Mouse (Mus musculus): Measurements from ENCODE around the gene Map3k21. TPM values are rescaled to one million over a fixed set of nuclear protein-coding genes. Genes with fewer than 3 reads are reported as not detected.

Map3k21 gene
- polyA plus RNA-seq, 1 experiment from 2014 or later = 0.03 TPM

DNA sequence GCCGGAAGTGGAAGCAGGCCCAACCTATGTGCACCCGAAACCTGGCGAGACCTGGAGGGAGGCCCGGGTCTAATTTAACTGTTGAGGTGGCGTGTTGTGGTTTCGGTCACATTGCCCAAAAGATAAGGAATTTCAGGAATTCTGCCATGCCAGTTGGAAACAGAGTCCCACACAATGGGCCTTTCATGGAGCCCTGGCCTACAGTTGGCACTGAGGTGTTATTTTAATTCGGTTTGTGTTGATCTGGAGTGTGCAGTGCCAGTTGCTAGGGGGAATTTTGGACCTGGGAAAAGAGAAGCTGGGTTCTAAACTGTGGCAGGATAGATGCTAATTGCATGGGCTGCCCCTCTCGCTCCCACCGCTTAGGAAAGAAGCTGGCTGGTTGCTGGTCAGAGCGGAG is 10.0 kb downstream of the Map3k21 start:
- H3K4me3 ChIP-seq = no peak overlapping the region
- no peak for DNase-seq (ENCODE audit: low spot score)
- H3K36me3 ChIP-seq = no peaks in the 10 kb centered on the region
- 79% methylated on average over 10 of the region's 10 CpGs for WGBS
- peaks cover 14% of the 10 kb centered on the region for H3K27me3 ChIP-seq (ENCODE audit: insufficient read depth, poor library complexity, severe bottlenecking)
- H3K9me3 ChIP-seq = no peaks in the 10 kb centered on the region
- H3K27ac ChIP-seq = peak overlapping the region; percentile 8; the same call in 1 of the 2 replicates
- peaks cover 25% of the 10 kb centered on the region for H3K4me1 ChIP-seq (replicated peaks)

DNA sequence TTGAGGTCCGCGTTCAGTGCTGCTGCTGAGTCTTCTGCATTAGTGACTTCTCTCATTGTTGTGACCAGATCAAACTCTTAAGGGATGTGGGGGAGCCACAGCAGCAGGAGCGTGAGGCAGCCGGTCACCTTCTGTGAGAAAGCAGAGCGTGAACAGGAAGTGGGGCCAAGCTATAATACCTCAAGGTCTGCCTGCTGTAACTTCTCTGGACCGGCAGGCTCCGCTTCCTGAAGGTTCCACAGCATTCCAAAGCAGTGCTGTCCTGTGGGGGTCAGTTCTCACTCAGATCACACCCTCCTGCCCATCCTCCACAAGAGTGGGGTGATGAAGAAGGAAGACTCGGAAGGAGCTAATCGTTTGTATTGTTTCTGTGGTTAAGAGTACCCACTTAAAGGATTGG is 10.5 kb downstream of the Map3k21 start:
- 67% methylated on average over 9 of the region's 9 CpGs for WGBS
- no peak overlapping the region; the same call in 1 of the 2 replicates for H3K27ac ChIP-seq

DNA sequence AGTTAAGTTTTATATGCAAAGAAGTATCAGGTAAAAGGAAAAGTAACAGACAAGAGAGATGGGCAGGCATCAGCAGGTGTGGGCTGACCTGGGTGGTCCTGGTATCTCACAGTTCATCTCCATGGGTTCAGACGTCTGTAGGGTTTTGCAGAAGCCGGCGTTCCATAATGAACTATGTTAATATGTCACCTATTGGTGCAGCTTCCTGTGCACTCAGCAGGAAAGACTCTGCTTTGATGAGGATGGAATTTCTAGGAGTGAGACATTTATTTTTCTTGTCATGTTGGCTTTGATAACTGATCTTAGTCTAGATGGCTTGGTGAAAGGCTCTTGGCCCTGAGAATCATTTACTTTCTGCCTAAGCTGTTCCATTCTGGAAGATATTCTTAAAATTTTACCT is 12.1 kb downstream of the Map3k21 start:
- DNase-seq (ENCODE audit: low spot score) = no peak
- Histone ChIP-seq H3K4me3 (no peak overlapping the region), H3K27me3 (ENCODE audit: insufficient read depth, poor library complexity, severe bottlenecking) (peaks cover 14% of the 10 kb centered on the region), H3K4me1 (replicated peaks) (peaks cover 25% of the 10 kb centered on the region), H3K27ac (no peak overlapping the region), H3K9me3 (no peaks in the 10 kb centered on the region), H3K36me3 (no peaks in the 10 kb centered on the region)
- 65% methylated on average over 3 of the region's 3 CpGs for WGBS

More for the DNA sequence above, 10.5 kb downstream of the Map3k21 start:
- DNase-seq (ENCODE audit: low spot score) = no peak
- Histone ChIP-seq H3K9me3 (no peaks in the 10 kb centered on the region), H3K4me3 (no peak overlapping the region), H3K4me1 (replicated peaks) (peaks cover 25% of the 10 kb centered on the region), H3K36me3 (no peaks in the 10 kb centered on the region), H3K27me3 (ENCODE audit: insufficient read depth, poor library complexity, severe bottlenecking) (peaks cover 14% of the 10 kb centered on the region)

DNA sequence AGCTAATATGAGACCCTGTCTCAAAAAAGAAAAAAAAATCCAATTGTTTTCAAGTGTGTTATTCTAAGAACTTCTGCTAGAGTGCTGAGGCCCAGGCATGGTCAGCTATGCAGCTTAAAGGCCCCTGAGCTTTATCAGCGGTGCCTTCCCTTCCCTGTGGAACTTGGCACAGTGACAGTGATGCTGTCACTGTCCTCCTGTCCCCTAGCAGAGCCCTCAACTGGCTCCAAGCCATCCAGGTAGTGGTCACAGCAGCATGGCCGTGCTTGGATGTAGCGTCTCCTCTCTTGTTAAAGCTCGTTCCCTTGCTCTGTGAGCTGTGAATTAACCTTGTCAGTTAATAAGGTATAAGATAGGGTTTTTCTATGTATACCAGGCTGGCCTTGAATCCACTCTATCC is 16.4 kb downstream of the Map3k21 start:
- no peaks in the 10 kb centered on the region for H3K36me3 ChIP-seq
- H3K27ac ChIP-seq = no peak overlapping the region
- H3K4me3 ChIP-seq = no peak overlapping the region
- 90% methylated on average over 4 of the region's 4 CpGs for WGBS
- DNase-seq (ENCODE audit: low spot score) = no peak
- H3K27me3 ChIP-seq (ENCODE audit: insufficient read depth, poor library complexity, severe bottlenecking) = no peaks in the 10 kb centered on the region
- no peaks in the 10 kb centered on the region for H3K9me3 ChIP-seq
- H3K4me1 ChIP-seq (replicated peaks) = no peaks in the 10 kb centered on the region

DNA sequence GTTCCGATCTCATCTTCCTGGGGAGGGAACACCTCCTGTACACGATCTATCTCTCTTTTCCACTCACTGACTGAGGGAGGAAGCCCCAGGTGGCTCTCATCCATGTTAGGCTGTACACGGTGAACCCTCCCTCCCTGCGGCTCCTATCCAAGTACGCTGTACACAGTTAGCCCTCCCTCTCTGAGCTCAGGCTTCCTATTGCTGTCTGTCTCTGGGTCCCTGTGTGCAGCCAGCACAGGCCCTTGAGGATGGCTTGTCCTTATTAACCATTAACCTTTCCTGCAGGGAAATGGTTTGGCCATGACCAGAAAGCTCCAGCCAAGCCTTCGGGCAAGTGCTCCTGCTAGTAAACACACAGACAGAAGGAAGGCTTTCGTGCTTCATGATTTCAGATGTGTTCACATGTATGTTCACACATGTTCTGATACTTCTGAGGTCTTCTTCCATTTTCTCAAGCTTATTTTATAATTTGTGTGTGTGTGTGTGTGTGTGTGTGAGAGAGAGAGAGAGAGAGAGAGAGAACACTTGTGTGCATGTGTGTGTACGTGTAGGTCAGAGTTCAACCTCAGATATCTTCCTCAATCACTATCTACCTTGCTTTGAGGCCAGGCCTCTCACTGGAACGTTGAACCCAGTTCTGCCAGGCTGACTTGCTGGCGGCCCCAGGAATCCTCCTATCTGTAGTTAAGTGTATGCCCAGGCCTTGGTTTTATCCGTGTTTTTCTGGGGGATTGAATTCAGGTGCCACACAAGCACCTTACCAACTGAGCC is 20.2 kb downstream of the Map3k21 start:
- WGBS = 85% methylated on average over 11 of the region's 11 CpGs
- no peak for DNase-seq (ENCODE audit: low spot score)

DNA sequence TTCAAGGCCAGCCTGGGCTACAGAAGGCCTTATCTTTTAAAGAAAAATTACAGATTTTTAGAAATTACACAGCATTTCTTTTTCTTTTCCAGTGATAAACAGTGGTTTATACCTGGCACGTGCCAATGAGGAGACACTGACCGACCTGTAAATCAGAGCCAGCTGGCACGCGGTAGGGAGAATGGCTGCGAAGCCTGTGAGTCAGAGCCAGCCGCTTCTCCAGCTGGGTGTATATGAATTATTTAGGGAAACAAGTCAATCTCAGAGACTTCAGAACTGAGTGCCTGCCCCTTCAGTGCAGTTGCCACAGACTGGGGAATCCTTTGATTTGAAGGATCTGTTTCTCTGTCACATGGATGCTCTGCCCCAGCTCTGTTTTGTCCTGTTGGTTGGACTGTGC is 21.6 kb downstream of the Map3k21 start:
- WGBS = 94% methylated on average over 6 of the region's 6 CpGs
- H3K9me3 ChIP-seq = peaks cover 3% of the 10 kb centered on the region; the same call in 1 of the 2 replicates

More for the DNA sequence above, 20.2 kb downstream of the Map3k21 start:
- Histone ChIP-seq H3K4me3 (no peak overlapping the region), H3K36me3 (no peaks in the 10 kb centered on the region), H3K4me1 (replicated peaks) (no peaks in the 10 kb centered on the region), H3K27me3 (ENCODE audit: insufficient read depth, poor library complexity, severe bottlenecking) (no peaks in the 10 kb centered on the region), H3K9me3 (peaks cover 3% of the 10 kb centered on the region; the same call in 1 of the 2 replicates), H3K27ac (no peak overlapping the region)

DNA sequence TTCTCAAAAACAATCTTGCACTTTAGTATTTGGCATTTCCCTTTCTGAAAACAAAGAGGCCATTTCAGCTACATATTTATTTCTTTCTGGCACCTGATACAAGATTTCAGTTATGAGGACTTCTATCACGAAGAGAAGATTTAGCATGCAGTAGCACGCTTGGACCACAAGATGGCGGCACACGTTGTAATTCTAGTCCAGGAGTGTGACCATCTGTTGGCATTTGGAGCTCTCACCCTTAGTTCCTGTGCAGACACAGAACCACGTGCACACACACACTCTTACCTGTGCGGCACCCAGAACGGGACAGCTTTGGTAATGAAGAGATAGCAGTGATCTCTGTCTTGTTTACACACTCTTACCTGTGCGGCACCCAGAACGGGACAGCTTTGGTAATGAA is 25.4 kb downstream of the Map3k21 start:
- H3K4me3 ChIP-seq = no peak overlapping the region
- H3K4me1 ChIP-seq (replicated peaks) = no peaks in the 10 kb centered on the region
- DNase-seq (ENCODE audit: low spot score) = peak; percentile 56
- H3K36me3 ChIP-seq = no peaks in the 10 kb centered on the region
- 49% methylated on average over 9 of the region's 9 CpGs for WGBS
- H3K27me3 ChIP-seq (ENCODE audit: insufficient read depth, poor library complexity, severe bottlenecking) = no peaks in the 10 kb centered on the region
- H3K27ac ChIP-seq = no peak overlapping the region
- H3K9me3 ChIP-seq = peaks cover 3% of the 10 kb centered on the region; the same call in 1 of the 2 replicates

More for the DNA sequence above, 21.6 kb downstream of the Map3k21 start:
- Histone ChIP-seq H3K36me3 (no peaks in the 10 kb centered on the region), H3K4me3 (no peak overlapping the region), H3K27ac (no peak overlapping the region), H3K27me3 (ENCODE audit: insufficient read depth, poor library complexity, severe bottlenecking) (no peaks in the 10 kb centered on the region), H3K4me1 (replicated peaks) (no peaks in the 10 kb centered on the region)
- no peak for DNase-seq (ENCODE audit: low spot score)

DNA sequence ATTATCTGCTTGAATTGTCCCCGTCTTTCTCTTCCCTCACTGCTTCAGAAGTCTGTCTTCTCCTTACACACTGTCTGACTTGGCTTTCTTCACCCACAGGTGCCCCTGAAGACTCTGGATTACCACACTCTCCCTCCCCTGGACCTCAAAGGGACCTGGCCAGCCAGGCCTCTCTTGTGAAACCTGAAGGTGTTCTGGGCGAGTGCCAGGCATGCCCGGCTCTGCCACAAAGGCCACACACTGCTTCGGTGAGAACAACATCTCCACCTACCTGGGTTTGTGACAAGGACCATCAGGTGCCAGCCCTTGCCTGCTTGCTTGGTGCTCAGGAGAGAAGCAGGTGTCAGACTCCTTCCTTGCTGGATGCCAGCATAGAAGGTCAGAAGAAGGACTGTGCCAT is 34.3 kb downstream of the Map3k21 start:
- no peak for DNase-seq (ENCODE audit: low spot score)
- WGBS = 90% methylated on average over 4 of the region's 4 CpGs
- H3K36me3 ChIP-seq = no peaks in the 10 kb centered on the region
- H3K4me3 ChIP-seq = no peak overlapping the region
- H3K9me3 ChIP-seq = no peaks in the 10 kb centered on the region
- no peaks in the 10 kb centered on the region for H3K4me1 ChIP-seq (replicated peaks)
- H3K27ac ChIP-seq = no peak overlapping the region
- no peaks in the 10 kb centered on the region for H3K27me3 ChIP-seq (ENCODE audit: insufficient read depth, poor library complexity, severe bottlenecking)

DNA sequence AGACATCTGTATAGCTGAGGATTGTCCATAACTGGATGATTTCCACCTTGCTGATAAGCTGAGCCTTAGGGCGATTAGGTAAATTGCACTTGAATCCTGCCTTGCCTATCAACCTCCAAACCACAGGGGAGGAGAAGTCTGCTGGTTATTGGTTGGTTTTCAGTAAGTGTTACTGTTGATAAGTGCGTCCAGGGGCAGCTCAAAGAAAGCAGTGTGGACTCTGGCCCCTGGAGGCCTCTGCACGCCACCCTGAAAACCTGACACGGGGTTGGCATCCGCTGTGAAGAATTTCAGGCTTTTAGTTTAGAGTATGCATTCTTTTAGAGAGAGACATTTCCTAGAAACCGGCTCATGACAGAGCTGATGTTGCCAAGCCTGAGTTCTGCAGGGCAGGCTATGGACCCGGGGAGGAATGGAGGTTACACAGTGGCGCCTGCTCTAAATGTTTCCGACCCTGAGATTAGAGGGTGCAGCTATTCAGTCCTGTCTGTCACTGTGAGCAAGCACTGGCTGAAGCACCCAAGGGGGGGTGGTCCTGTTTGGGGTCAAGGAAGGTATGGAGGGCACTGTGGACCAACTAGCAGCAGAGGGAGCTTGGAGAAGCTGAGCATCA is 38.6 kb downstream of the Map3k21 start:
- H3K4me1 ChIP-seq (replicated peaks) = 0 out of 2 replicates have a peak, but pooled peaks cover 2% of the 10 kb centered on the region
- no peaks in the 10 kb centered on the region for H3K36me3 ChIP-seq
- H3K4me3 ChIP-seq = no peak overlapping the region
- WGBS = 88% methylated on average over 9 of the region's 9 CpGs
- H3K9me3 ChIP-seq = no peaks in the 10 kb centered on the region
- DNase-seq (ENCODE audit: low spot score) = no peak
- no peak overlapping the region for H3K27ac ChIP-seq
- peaks cover 10% of the 10 kb centered on the region for H3K27me3 ChIP-seq (ENCODE audit: insufficient read depth, poor library complexity, severe bottlenecking)

DNA sequence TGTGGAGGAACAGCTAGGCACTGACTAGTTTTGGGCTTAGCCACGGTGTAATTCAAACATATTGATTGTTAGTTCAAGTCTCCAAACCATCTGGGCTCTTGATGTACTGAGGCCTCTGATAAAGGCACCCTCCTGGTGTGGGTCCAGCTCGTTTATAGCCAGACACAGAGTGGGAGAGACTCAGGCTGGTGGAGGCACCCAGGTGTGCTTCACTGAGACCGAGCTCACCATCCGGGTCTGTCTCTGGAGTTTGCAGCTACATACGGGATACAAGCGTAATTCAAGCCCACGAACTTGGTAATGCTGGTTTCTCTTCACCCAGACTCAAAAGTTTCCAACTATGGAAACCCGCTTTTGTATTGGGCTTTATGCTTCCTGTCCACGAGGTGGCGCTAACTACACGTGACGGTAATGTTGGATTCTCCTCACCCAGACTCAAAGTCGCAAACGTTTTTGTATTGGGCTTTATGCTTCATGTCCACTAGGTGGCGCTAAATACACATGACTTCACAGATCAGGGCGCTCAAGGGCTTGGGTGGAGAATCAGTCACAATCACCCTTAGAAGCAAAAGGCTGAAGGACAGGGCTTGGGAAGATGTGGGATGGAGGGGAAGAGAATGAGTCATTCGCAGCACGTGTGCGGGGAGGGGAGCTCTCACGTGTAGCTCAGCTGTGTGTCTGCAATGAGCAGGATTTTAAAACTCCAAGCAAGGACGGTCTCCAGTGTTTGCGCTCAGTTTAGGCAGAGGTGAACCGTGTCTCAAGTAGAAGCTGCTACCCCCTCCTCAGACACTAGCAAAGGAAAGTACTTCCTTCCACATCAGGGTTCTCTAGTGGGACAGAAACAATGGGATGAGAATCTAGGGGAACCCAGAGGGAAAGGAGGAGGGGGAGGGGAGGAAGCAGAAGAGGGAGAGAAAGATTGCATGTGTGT is 40.0 kb downstream of the Map3k21 start:
- H3K27me3 ChIP-seq (ENCODE audit: insufficient read depth, poor library complexity, severe bottlenecking) = peaks cover 10% of the 10 kb centered on the region
- H3K4me3 ChIP-seq = no peak overlapping the region
- H3K36me3 ChIP-seq = no peaks in the 10 kb centered on the region
- 0 out of 2 replicates have a peak, but pooled peaks cover 2% of the 10 kb centered on the region for H3K4me1 ChIP-seq (replicated peaks)
- WGBS = 25% methylated on average over 23 of the region's 23 CpGs
- H3K27ac ChIP-seq = no peak overlapping the region
- no peaks in the 10 kb centered on the region for H3K9me3 ChIP-seq
- peak; percentile 79 for DNase-seq (ENCODE audit: low spot score)

DNA sequence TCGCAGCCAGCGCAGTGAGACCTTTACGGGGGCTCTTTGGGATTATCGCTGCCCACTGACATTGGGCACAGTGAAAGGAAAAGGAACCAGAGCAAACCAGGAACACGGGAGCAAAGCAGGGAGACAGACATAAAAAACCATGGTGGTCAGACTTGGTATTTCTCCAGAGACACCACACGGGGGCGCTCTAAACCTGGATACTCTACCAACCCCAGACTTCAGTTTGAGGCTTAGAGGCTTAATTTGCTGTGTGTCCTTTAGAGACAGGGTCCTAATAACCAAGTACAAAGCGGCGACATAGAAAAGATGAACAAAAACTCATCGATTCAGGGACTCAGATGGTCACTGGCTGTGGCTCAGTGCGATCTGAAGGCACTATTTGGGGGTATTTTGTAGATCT is 45.4 kb downstream of the Map3k21 start:
- Histone ChIP-seq H3K4me1 (replicated peaks) (no peaks in the 10 kb centered on the region), H3K9me3 (peaks cover 3% of the 10 kb centered on the region; the same call in 1 of the 2 replicates), H3K27me3 (ENCODE audit: insufficient read depth, poor library complexity, severe bottlenecking) (peaks cover 19% of the 10 kb centered on the region), H3K36me3 (no peaks in the 10 kb centered on the region), H3K4me3 (no peak overlapping the region), H3K27ac (no peak overlapping the region)
- 18% methylated on average over 11 of the region's 11 CpGs for WGBS
- peak; percentile 61 for DNase-seq (ENCODE audit: low spot score)

DNA sequence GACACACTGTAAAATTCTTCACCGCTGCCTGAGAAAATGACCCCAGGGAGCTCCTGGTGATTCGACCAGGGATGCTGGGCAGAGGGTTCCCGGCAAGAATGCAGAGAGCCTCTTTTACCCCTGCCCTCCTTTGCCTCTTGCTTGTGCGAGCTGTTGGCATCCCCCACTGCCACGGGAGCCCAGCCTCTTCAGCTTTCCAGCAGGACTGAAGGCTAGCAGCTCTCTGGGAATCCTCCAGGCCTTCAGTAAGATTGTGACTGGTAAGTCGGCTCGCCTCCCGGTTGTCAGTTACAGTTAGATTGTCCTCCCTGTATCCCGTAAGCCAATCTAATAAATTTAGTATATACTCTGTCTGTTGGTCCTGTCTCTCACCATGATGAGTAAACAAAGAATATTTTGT is 46.5 kb downstream of the Map3k21 start:
- 85% methylated on average over 9 of the region's 9 CpGs for WGBS
- no peaks in the 10 kb centered on the region for H3K4me1 ChIP-seq (replicated peaks)
- H3K27me3 ChIP-seq (ENCODE audit: insufficient read depth, poor library complexity, severe bottlenecking) = peaks cover 11% of the 10 kb centered on the region
- H3K4me3 ChIP-seq = no peak overlapping the region
- no peak for DNase-seq (ENCODE audit: low spot score)
- H3K9me3 ChIP-seq = peaks cover 11% of the 10 kb centered on the region; the same call in 1 of the 2 replicates
- no peak overlapping the region for H3K27ac ChIP-seq
- H3K36me3 ChIP-seq = no peaks in the 10 kb centered on the region

Measured in hindbrain, embryonic 10.5 days (tissue).